Mouse (Mus musculus) ovary, postnatal 14 days (tissue): ENCODE measurements around the gene Gast.
A peak's percentile ranks its signal among the peaks of the same experiment; 100 is the strongest.
"Not testable (repeated sequence)": the region's sequence is repeated elsewhere in the genome, so short reads cannot be mapped to it uniquely, and the experiment has no call there.

Source experiments
- DNase-seq: peaks from one replicate; pipeline ENCODE4 v3.0.0; 2022; ENCODE audit warnings: low spot score

The Gast gene

GRCm38 (mm10) chr11:100320701-100321410 is 13.4 kb upstream of the Gast start:
- not testable (repeated sequence) for DNase-seq

DNA sequence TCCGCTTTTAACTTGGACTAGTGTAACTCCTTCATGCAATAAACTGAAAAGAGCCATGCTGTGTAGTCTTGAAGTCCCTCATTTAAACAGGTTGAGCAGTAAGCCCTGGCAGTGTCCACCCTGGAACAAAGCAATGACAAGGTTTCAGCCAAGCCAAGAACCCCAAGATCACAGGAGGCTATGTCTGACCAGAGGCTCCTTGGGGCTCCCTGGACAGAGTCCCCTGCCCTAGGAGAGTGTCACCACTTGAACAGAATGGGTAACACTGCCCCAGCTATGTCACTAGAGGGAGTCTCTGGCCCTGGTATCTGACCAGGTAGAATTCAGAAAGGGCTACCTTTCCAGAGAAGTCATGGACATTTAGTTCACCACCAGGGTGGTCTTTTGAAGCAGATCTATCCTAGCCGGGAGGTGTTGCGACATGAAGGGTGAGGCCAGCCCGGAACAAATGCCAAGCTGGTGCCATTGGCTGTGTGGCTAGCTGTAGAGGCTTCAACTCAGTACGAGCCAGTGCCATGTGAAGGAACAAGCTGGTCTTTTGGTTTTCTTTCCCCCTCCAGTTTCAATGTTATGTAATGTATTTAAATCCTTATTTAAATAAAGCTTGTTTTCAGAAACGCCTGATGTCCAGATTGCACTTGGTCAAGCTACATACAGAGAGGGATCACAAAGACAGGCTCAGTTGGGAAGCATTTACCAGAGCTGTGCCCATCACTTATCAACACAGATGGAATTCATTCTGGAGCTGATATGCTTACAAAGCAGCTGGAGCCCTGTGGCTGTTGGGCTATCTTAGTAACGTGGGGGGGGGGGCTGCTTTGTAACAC is 12.5 kb upstream of the Gast start:
- DNase-seq: not testable (repeated sequence)

GRCm38 (mm10) chr11:100322591-100323258 is 11.5 kb upstream of the Gast start:
- no peak for DNase-seq

DNA sequence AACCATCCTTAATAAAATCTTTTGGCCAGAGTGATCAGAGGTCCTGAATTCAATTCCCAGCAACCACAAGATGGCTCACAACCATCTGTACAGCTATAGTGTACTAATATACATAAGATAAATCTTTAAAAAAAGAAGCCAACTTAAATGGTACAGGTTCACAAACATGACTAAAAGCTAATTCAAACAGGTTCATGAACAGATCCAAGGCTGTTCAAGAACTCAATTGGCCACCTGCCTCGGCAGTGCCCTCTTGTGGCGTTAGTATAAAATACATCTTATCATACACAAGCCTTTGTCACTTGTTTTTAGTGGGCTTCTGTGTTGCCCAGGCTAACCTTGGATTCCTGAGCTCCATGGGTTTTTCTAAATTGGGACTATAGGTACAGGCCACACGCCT is 10.6 kb upstream of the Gast start:
- DNase-seq: peak; percentile 37

DNA sequence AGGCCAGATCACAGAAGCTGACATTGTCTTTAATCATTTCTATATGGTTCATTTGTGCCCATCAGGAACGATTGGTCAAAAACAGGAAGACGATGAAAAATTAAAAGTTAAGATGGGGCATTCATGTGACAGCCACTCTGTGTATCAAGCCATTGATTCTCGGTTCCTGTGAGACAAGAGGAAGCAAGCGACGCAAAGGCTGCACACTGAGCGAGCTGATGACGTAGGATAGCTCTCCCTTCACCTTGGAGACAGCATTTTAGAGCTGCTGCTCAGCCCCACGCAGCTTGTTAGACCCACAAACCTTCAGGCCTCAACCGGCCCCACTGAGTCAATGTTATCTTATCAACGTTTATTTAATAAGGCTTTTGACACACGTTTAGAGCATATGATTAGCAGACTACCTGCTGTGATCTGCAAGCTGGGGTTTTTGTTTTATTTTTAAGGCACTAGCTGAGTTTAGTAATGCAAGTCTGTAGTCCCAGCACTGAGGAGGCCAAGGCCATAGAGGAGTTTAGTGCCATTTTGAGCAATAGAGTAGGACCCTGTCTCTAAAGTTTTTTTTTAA is 9.1 kb upstream of the Gast start:
- DNase-seq: no peak

GRCm38 (mm10) chr11:100327316-100327715 is 6.9 kb upstream of the Gast start:
- no peak for DNase-seq

DNA sequence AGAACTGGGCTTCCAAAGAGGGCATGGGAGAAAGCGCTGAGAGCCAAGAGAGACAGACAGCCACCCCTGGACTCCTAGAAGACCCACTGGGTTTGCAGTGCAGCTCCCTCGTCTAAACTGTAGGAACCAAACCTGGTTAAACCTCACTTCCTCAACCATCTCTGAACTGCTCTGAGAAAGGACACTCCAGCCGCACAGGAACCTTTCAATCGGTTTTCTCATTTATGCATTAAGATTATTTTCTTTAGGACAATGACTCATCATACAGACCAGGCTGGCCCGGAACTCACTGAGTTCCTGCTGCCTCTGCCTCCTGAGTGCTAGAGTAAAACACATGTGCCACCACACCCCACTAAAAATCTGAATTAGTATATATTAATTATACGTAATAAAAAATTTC is 6.4 kb upstream of the Gast start:
- no peak for DNase-seq

- DNase-seq: no peak
Measured at GRCm38 (mm10) chr11:100330235-100330634, 4.0 kb upstream of the Gast start.

GRCm38 (mm10) chr11:100330816-100331375 is 3.3 kb upstream of the Gast start:
- DNase-seq: not testable (repeated sequence)

DNA sequence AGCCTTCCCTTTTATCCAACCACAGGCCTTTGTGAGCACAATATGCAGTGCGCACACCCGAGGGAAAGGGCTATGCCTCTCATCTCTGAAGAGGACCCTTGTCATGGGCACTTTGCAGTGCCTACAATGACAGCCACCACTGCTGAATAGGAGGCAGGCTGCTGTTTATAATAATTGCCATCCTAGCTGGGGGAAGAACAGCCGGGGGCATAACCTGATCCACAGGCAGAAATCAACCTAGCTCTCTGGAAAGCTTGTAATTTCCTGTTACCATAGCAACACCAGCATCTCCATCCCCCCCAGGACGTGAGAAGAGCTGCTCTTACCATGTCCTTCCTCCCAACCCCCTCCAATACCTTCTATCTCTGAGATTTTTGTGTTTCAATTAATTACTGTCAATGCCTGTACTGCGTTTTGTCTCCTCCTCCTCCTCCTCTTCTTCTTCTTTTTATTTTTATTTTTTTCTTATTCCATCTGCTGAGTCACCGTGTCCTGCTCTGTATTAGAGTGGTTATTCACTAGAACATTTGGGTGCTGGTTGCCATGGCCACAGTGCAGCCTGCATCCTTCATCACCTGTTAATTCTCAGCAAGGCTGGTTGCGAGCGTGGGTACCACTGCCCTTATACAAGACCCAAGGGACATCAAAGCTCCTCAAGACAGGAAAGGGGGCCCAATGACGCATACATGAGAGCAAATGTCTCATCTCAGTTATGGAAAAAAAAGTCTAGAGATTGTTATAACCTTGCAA is 1.3 kb upstream of the Gast start:
- DNase-seq: no peak

DNA sequence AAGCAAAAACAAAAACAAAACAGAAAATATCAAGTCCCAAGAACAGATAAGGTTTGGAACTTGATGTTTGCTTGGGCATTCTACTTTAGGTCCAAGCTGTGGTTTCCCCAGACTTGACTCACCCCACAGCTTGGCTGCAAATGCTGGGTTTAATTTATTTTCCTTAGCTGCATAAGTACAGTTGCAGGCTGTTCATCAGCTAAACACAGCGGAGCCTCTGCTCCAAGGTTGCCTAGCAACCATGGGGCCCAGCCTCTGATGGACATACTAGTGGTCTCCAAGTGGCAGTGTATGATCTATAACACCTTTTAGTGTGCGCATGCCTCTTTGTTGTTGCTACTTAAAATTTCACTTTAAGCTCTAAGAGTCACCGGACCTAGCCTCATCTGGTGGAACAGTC is 1.5 kb downstream of the Gast start:
- DNase-seq: no peak

DNA sequence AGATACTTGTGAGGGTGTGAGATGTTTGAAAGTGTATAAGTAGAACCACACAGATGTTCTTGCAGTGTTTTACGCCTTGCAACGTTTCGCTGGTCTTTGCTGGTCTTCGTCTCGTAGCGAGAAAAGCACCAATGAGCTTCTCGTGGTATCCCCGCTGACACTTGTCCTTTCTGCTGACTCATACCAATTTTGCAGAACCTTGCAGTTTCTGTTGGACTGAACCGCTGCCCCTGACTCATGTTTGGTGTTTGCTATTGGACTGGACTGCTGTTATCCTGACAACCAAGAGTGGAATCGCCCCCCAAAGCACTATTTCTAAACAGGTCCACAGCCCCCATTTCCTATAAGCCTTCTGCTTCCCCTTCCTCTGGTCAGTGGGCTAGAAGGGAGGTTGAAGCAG is 10.1 kb downstream of the Gast start:
- DNase-seq: no peak

DNA sequence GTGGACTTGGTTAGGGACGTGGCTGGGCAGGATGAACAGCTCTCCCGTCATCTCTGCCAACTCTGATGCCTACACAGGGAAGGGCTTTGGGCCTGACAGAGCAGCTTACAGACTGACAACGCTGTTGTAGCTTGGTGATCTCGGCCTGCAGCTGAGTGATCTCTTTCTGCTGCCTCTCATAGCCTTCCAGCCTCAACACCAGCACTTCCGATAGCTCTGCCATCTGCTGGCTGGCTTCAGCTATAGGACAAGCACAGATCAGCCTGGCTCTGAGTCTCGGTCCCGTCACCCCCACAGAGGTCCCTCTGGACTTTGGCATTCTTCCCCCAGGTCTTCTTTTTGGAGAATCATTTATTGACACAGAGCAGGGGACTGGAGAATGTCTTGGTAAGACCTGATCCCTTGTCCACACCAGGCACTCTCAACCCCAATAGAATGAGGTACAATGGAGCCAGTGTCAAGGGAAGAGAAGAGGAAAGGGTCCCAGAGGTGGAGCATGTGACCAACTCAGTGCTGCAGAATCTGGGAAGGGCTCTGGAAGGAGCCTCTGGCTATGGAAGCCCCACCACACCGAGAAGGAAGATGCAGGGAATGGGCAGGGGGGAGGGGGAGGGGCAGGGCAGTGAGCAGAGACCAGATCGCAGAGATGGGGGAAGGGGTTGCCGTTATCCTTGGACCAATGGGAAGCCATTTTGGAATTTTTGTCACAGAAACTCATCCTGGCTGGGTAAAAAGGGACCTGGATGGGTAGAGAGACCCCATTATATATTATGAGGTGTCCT is 18.1 kb downstream of the Gast start:
- DNase-seq: no peak

- DNase-seq: no peak
Measured at GRCm38 (mm10) chr11:100355151-100355951, 21.1 kb downstream of the Gast start.

DNA sequence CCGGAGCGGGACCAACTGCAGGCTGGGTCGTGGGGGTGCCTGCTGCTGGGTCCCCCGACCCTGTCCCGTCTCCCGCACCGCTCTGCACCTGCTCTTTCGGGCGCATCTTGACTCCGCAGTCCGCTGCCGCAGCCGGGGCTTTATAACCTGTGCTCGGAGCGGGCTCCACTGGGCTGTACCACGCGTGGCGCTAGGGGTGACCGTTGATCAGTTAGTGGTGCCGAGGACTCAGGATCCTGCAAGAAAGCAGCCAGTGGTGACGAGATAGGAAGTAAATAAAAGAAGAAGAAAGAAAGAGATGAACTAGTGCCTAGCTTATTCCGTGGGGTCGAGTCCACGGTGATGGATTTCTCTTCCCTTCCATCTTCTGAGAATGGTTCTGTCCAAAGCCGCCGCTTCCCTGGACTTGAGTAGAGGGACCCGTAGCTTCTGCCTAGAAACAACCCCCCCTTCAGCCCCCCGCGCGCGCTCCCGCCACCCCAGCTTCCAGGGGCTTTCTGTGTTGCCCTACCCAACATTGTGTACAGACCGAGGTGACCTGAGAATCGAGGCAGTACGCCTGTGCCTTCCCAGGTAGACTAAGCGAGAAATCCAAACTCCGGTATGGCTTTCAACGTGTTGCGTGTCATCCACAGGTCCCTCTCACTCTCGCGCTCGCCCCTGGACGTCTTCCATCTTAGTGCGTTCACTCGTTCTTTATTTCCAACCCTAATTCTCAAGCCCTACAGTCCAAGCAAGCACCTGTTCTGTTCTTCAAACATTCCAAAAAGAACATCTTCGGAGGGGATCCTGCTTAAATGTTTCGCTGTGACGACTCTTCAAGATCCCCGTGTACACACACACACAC is 22.0 kb downstream of the Gast start, which contains the start of gene Hap1:
Gene Hap1 (minus strand): TSS at position 157 of the 847 bp plus-strand sequence.
- DNase-seq: peak; percentile 65

GRCm38 (mm10) chr11:100356819-100357211 is 22.6 kb downstream of the Gast start:
- DNase-seq: no peak

DNA sequence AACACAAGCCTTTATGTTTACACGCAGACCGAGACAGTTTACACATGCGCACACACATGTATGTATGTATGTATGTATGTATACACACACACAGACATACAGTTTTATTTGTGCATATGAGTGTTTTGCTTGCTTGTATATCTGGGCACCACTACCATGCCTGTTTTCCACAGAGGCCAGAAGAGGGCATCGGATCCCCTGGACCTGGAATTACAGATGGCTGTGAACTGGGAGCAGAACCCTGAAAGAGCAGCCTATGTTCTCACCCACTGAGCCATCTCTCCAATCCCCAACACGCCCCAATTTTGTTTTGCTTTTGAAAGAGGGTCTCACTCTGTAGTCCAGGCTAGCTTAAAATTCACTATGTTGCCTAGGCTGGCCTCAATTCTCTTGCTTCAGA is 23.2 kb downstream of the Gast start:
- no peak for DNase-seq

DNA sequence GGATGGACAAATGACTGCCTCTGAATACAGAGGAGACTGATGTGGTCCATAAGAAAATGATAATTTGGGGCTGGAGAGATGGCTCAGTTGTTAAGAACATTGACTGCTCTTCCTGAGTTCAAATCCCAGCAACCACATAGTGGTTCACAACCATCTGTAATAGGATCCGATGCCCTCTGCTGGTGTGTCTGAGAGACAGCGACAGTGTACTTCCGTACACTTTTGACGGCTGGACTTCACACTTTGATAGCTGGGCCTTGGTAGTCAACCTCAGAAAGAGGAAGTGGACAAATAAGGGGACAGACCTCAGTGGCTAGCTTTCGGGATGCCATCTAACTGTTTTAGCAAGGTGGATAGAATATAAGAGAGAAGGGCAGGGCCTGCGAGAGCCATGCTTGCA is 26.0 kb downstream of the Gast start:
- DNase-seq: no peak

DNA sequence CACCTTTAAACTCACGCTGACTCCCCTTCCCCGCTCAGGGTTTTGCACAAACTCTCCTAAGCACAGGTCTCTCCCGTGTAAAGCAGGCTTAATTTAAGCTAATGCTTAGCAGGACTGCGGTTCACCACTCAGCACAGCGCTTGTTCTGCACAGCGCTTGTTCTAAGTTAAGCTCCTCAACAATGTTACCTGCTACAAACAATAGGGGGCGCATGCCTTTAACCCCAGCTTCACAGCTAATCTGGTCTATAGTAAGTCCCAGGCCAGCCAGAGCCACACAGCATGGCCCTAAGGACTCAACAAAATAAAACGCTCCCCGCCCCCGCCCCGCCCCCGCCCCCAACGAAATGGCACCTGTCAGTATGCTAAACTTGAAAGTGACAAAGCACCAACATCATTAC is 26.9 kb downstream of the Gast start:
- not testable (repeated sequence) for DNase-seq
